Mouse (Mus musculus): ENCODE measurements around the gene Sema3b. TPM values are rescaled to one million over a fixed set of nuclear protein-coding genes. Genes with fewer than 3 reads are reported as not detected.
"Not testable (repeated sequence)": the region's sequence is repeated elsewhere in the genome, so short reads cannot be mapped to it uniquely, and the experiment has no call there.

Sema3b gene
- polyA plus RNA-seq, 1 experiment = 16.6 TPM

GRCm38 (mm10) chr9:107567702-107568319 lies 41.2 kb downstream of the Sema3b start, which contains the start of gene Hyal2:
Gene Hyal2 (plus strand): TSS chr9:107567945.
- no peak for TF ChIP-seq CTCF (IDR thresholded peaks at IDR 0.05; ENCODE audit: borderline replicate concordance, insufficient read depth, low read length)
- TF ChIP-seq POLR2A (IDR thresholded peaks at IDR 0.05; ENCODE audit: low read depth, low read length) = no peak
- H3K4me3 ChIP-seq (ENCODE audit: insufficient read depth, low read length) = peak within 1 kb of the TSS; percentile 81
- H3K27ac ChIP-seq (ENCODE audit: insufficient read depth, low read length) = peak within 1 kb of the TSS; percentile 31; the same call in 1 of the 2 replicates
- H3K4me1 ChIP-seq (ENCODE audit: control insufficient read depth, insufficient read depth, low read length) = peaks cover 4% of the 10 kb centered on the region; the same call in 1 of the 2 replicates

GRCm38 (mm10) chr9:107566855-107567254 lies 42.2 kb downstream of the Sema3b start:
- Histone ChIP-seq H3K4me3 (ENCODE audit: insufficient read depth, low read length) (no peak overlapping the region), H3K27ac (ENCODE audit: insufficient read depth, low read length) (no peak overlapping the region), H3K4me1 (ENCODE audit: control insufficient read depth, insufficient read depth, low read length) (peaks cover 4% of the 10 kb centered on the region; the same call in 1 of the 2 replicates)

GRCm38 (mm10) chr9:107566041-107566709 lies 42.9 kb downstream of the Sema3b start:
- peak; percentile 83; the same call in 1 of the 2 replicates for TF ChIP-seq CTCF (IDR thresholded peaks at IDR 0.05; ENCODE audit: borderline replicate concordance, insufficient read depth, low read length)
- TF ChIP-seq POLR2A (IDR thresholded peaks at IDR 0.05; ENCODE audit: low read depth, low read length) = no peak
- no peak overlapping the region for H3K27ac ChIP-seq (ENCODE audit: insufficient read depth, low read length)
- no peak overlapping the region for H3K4me3 ChIP-seq (ENCODE audit: insufficient read depth, low read length)
- H3K4me1 ChIP-seq (ENCODE audit: control insufficient read depth, insufficient read depth, low read length) = peaks cover 4% of the 10 kb centered on the region; the same call in 1 of the 2 replicates

More at GRCm38 (mm10) chr9:107566855-107567254, 42.2 kb downstream of the Sema3b start:
- TF ChIP-seq CTCF (IDR thresholded peaks at IDR 0.05; ENCODE audit: borderline replicate concordance, insufficient read depth, low read length) (no peak), POLR2A (IDR thresholded peaks at IDR 0.05; ENCODE audit: low read depth, low read length) (no peak)

- H3K4me3 ChIP-seq (ENCODE audit: insufficient read depth, low read length); H3K27ac ChIP-seq (ENCODE audit: insufficient read depth, low read length); H3K4me1 ChIP-seq (ENCODE audit: control insufficient read depth, insufficient read depth, low read length): not testable (repeated sequence)
Observed at GRCm38 (mm10) chr9:107565556-107565955, 43.5 kb downstream of the Sema3b start.

GRCm38 (mm10) chr9:107563029-107563581 lies 45.9 kb downstream of the Sema3b start, which contains the start of gene Tusc2:
Gene Tusc2 (plus strand): TSS chr9:107563255.
- Histone ChIP-seq H3K4me1 (ENCODE audit: control insufficient read depth, insufficient read depth, low read length) (peaks cover 4% of the 10 kb centered on the region; the same call in 1 of the 2 replicates), H3K4me3 (ENCODE audit: insufficient read depth, low read length) (peak within 1 kb of the TSS; percentile 57), H3K27ac (ENCODE audit: insufficient read depth, low read length) (no peak within 1 kb of the TSS)
- TF ChIP-seq POLR2A (IDR thresholded peaks at IDR 0.05; ENCODE audit: low read depth, low read length) = peak; percentile 68
- no peak for TF ChIP-seq CTCF (IDR thresholded peaks at IDR 0.05; ENCODE audit: borderline replicate concordance, insufficient read depth, low read length)

- Histone ChIP-seq H3K4me1 (ENCODE audit: control insufficient read depth, insufficient read depth, low read length) (peaks cover 12% of the 10 kb centered on the region; the same call in 1 of the 2 replicates), H3K27ac (ENCODE audit: insufficient read depth, low read length) (peak overlapping the region; percentile 7; the same call in 1 of the 2 replicates)
- TF ChIP-seq POLR2A (IDR thresholded peaks at IDR 0.05; ENCODE audit: low read depth, low read length) (no peak), CTCF (IDR thresholded peaks at IDR 0.05; ENCODE audit: borderline replicate concordance, insufficient read depth, low read length) (no peak)
Observed at GRCm38 (mm10) chr9:107556346-107556745, 52.7 kb downstream of the Sema3b start.

GRCm38 (mm10) chr9:107555701-107556100 lies 53.3 kb downstream of the Sema3b start:
- H3K27ac ChIP-seq (ENCODE audit: insufficient read depth, low read length) = peak overlapping the region; percentile 95
- H3K4me1 ChIP-seq (ENCODE audit: control insufficient read depth, insufficient read depth, low read length) = peaks cover 12% of the 10 kb centered on the region
- TF ChIP-seq POLR2A (IDR thresholded peaks at IDR 0.05; ENCODE audit: low read depth, low read length) (no peak), CTCF (IDR thresholded peaks at IDR 0.05; ENCODE audit: borderline replicate concordance, insufficient read depth, low read length) (no peak)
- H3K4me3 ChIP-seq (ENCODE audit: insufficient read depth, low read length) = peak overlapping the region; percentile 76

More at GRCm38 (mm10) chr9:107556346-107556745, 52.7 kb downstream of the Sema3b start:
- peak overlapping the region; percentile 76 for H3K4me3 ChIP-seq (ENCODE audit: insufficient read depth, low read length)

- peaks cover 12% of the 10 kb centered on the region for H3K4me1 ChIP-seq (ENCODE audit: control insufficient read depth, insufficient read depth, low read length)
- no peak for TF ChIP-seq CTCF (IDR thresholded peaks at IDR 0.05; ENCODE audit: borderline replicate concordance, insufficient read depth, low read length)
- peak; percentile 71 for TF ChIP-seq POLR2A (IDR thresholded peaks at IDR 0.05; ENCODE audit: low read depth, low read length)
- H3K27ac ChIP-seq (ENCODE audit: insufficient read depth, low read length) = peak overlapping the region; percentile 95
- peak overlapping the region; percentile 76 for H3K4me3 ChIP-seq (ENCODE audit: insufficient read depth, low read length)
Observed at GRCm38 (mm10) chr9:107555031-107555457, 54.0 kb downstream of the Sema3b start.

GRCm38 (mm10) chr9:107554319-107554825 lies 54.7 kb downstream of the Sema3b start:
- Histone ChIP-seq H3K27ac (ENCODE audit: insufficient read depth, low read length) (peak overlapping the region; percentile 95), H3K4me1 (ENCODE audit: control insufficient read depth, insufficient read depth, low read length) (peaks cover 12% of the 10 kb centered on the region), H3K4me3 (ENCODE audit: insufficient read depth, low read length) (peak overlapping the region; percentile 76)
- TF ChIP-seq CTCF (IDR thresholded peaks at IDR 0.05; ENCODE audit: borderline replicate concordance, insufficient read depth, low read length) = no peak
- peak; percentile 91 for TF ChIP-seq POLR2A (IDR thresholded peaks at IDR 0.05; ENCODE audit: low read depth, low read length)
